Mouse (Mus musculus) liver, embryonic 16.5 days (tissue): ENCODE data around the gene Rpl36al. TPM values are rescaled to one million over a fixed set of nuclear protein-coding genes. Genes with fewer than 3 reads are reported as not detected.

Experiments
- ATAC-seq: fragments of 200-750 bp; cut with Nextera tagmentation; 2 replicates; pipeline ENCODE4 v1.8.0; 2017; ENCODE audit warnings: low read depth, mild to moderate bottlenecking, moderate number of reproducible peaks, moderate library complexity
- H3K27ac ChIP-seq: fragments of 300-500 bp; sonication (generic); 2 replicates; pipeline ENCODE4 v1.5.1; 2014; ENCODE audit warnings: mild to moderate bottlenecking, low read length
- H3K27me3 ChIP-seq: fragments of 300-500 bp; sonication (generic); 2 replicates; pipeline ENCODE4 v1.6.1; 2014; ENCODE audit warnings: low read depth, low read length, mixed read lengths; ENCODE audit not compliant: control insufficient read depth, insufficient read depth
- H3K36me3 ChIP-seq: fragments of 300-500 bp; sonication (generic); 2 replicates; pipeline ENCODE4 v1.6.1; 2014; ENCODE audit warnings: mild to moderate bottlenecking; ENCODE audit not compliant: control insufficient read depth, insufficient read depth
- H3K4me1 ChIP-seq: fragments of 300-500 bp; sonication (generic); 2 replicates; pipeline ENCODE4 v1.6.1; 2014; ENCODE audit warnings: low read depth, low read length, mixed read lengths; ENCODE audit not compliant: control insufficient read depth
- H3K4me2 ChIP-seq: fragments of 300-500 bp; sonication (generic); 2 replicates; pipeline ENCODE4 v1.6.1; 2014; ENCODE audit warnings: low read depth, low read length, mixed read lengths
- H3K4me3 ChIP-seq: fragments of 300-500 bp; sonication (generic); 2 replicates; pipeline ENCODE4 v1.5.1; 2014; ENCODE audit warnings: low read depth, mild to moderate bottlenecking, low read length
- H3K9ac ChIP-seq: fragments of 300-500 bp; sonication (generic); 2 replicates; pipeline ENCODE4 v1.6.1; 2014; ENCODE audit warnings: low read depth, low read length
- H3K9me3 ChIP-seq: fragments of 300-500 bp; sonication (generic); replicated peaks from 2 replicates; pipeline ENCODE4 v1.6.1; 2016; ENCODE audit warnings: low read length; ENCODE audit not compliant: control insufficient read depth
- WGBS: fragments of 180-500 bp; shearing (Covaris S2); extraction: QIAGEN DNeasy Blood & Tissue Kit; methylation state at CpG from one replicate; pipeline ENCODE4 v1.1.7; 2014; ENCODE audit not compliant: insufficient replicate concordance; 5-methylcytosine and 5-hydroxymethylcytosine counted together
- microRNA-seq: library from miRNA; unstranded; fragments of <30 nt; microRNA quantifications from one replicate; pipeline ENCODE4, GENCODE M21; 2016
- polyA plus RNA-seq: library from polyadenylated mRNA; unstranded; fragments of >200 nt; fragmentation: Nextera tagmentation; extraction: Ambion mirVana; gene quantifications from 2 replicates; pipeline ENCODE4 v1.2.1, GENCODE M21; 2015

The Rpl36al gene
- polyA plus RNA-seq, 1 experiment from 2014 or later: 402 TPM

- no peak for ATAC-seq
- Histone ChIP-seq H3K27me3 (no peaks in the 10 kb centered on the region), H3K9me3 (no peaks in the 10 kb centered on the region), H3K4me2 (no peak overlapping the region), H3K9ac (no peak overlapping the region), H3K4me1 (peaks cover 19% of the 10 kb centered on the region), H3K4me3 (no peak overlapping the region), H3K36me3 (peaks cover 12% of the 10 kb centered on the region), H3K27ac (no peak overlapping the region)
- 55% methylated on average over 2 of the region's 2 CpGs for whole genome bisulfite sequencing
These were observed 28.0 kb downstream of the Rpl36al start for GRCm38 (mm10) chr12:69155923-69156322.

- 72% methylated on average over 13 of the region's 13 CpGs for WGBS
- no peak overlapping the region for H3K4me3 ChIP-seq
- no peaks in the 10 kb centered on the region for H3K27me3 ChIP-seq
- no peak overlapping the region for H3K27ac ChIP-seq
- H3K4me2 ChIP-seq: no peak overlapping the region
- no peak overlapping the region for H3K9ac ChIP-seq
- H3K36me3 ChIP-seq: no peaks in the 10 kb centered on the region
- no peaks in the 10 kb centered on the region for H3K4me1 ChIP-seq
- no peak for ATAC-seq
- H3K9me3 ChIP-seq: no peaks in the 10 kb centered on the region
These were observed 33.8 kb downstream of the Rpl36al start for GRCm38 (mm10) chr12:69150049-69150448.

- Histone ChIP-seq H3K4me3 (no peak overlapping the region), H3K9ac (no peak overlapping the region), H3K27me3 (no peaks in the 10 kb centered on the region), H3K27ac (no peak overlapping the region), H3K36me3 (no peaks in the 10 kb centered on the region), H3K4me1 (no peaks in the 10 kb centered on the region), H3K9me3 (no peaks in the 10 kb centered on the region), H3K4me2 (no peak overlapping the region)
- WGBS: 72% methylated on average over 5 of the region's 5 CpGs
- no peak for ATAC-seq
These were observed 36.6 kb downstream of the Rpl36al start for GRCm38 (mm10) chr12:69147166-69147735.

- no peak overlapping the region for H3K4me3 ChIP-seq
- 73% methylated on average over 6 of the region's 6 CpGs for WGBS
- H3K4me1 ChIP-seq: no peaks in the 10 kb centered on the region
- H3K4me2 ChIP-seq: no peak overlapping the region
- H3K36me3 ChIP-seq: no peaks in the 10 kb centered on the region
- ATAC-seq: no peak
- H3K9ac ChIP-seq: no peak overlapping the region
- H3K9me3 ChIP-seq: no peaks in the 10 kb centered on the region
- H3K27me3 ChIP-seq: no peaks in the 10 kb centered on the region
- no peak overlapping the region for H3K27ac ChIP-seq
These were observed 40.4 kb downstream of the Rpl36al start for GRCm38 (mm10) chr12:69143460-69143859.

GRCm38 (mm10) chr12:69139841-69140240 lies 44.0 kb downstream of the Rpl36al start:
- Histone ChIP-seq H3K36me3 (no peaks in the 10 kb centered on the region), H3K27me3 (no peaks in the 10 kb centered on the region), H3K4me2 (no peak overlapping the region), H3K9ac (no peak overlapping the region), H3K4me1 (no peaks in the 10 kb centered on the region), H3K4me3 (no peak overlapping the region), H3K27ac (no peak overlapping the region), H3K9me3 (no peaks in the 10 kb centered on the region)
- ATAC-seq: no peak
- 60% methylated on average over 7 of the region's 7 CpGs for whole genome bisulfite sequencing

GRCm38 (mm10) chr12:69139201-69139600 lies 44.7 kb downstream of the Rpl36al start:
- Histone ChIP-seq H3K27me3 (no peaks in the 10 kb centered on the region), H3K36me3 (no peaks in the 10 kb centered on the region), H3K27ac (no peak overlapping the region), H3K4me2 (no peak overlapping the region), H3K4me1 (no peaks in the 10 kb centered on the region), H3K9me3 (no peaks in the 10 kb centered on the region), H3K4me3 (no peak overlapping the region), H3K9ac (no peak overlapping the region)
- no peak for ATAC-seq
- 64% methylated on average over 3 of the region's 3 CpGs for WGBS

Small RNA genes within 50 kb of the gene (microRNA-seq; reads per million reads assigned to microRNA genes)
- not detected for gene Gm47287
- gene Gm47295: not detected

Other genes starting within 250 kb of the Rpl36al start
- 948 and 1,117 TPM in 2 replicates for gene Rps29, start 24.9 kb downstream of the Rpl36al start, polyA plus RNA-seq
- 14.1 and 18.5 TPM in 2 replicates for gene Lrr1, start 15.3 kb downstream of the Rpl36al start, polyA plus RNA-seq
- gene Mgat2, start 74 bp upstream of the Rpl36al start, polyA plus RNA-seq: 18.0 TPM in 2 replicates
- gene Gm49383, start 13.0 kb upstream of the Rpl36al start, polyA plus RNA-seq: 13.8 and 15.6 TPM in 2 replicates
- gene Dnaaf2, start 14.3 kb upstream of the Rpl36al start, polyA plus RNA-seq: 4.2 and 4.5 TPM in 2 replicates
- 15.3 and 17.0 TPM in 2 replicates for gene Gm49384, start 20.2 kb upstream of the Rpl36al start, polyA plus RNA-seq
- 15.3 and 18.4 TPM in 2 replicates for gene Pole2, start 44.1 kb upstream of the Rpl36al start, polyA plus RNA-seq
- gene Klhdc1, start 57.1 kb upstream of the Rpl36al start, polyA plus RNA-seq: 2.5 TPM in 2 replicates
- 68.6 and 76.9 TPM in 2 replicates for gene Klhdc2, start 112.6 kb upstream of the Rpl36al start, polyA plus RNA-seq
- gene Nemf, start 173.1 kb upstream of the Rpl36al start, polyA plus RNA-seq: 33.7 and 34.2 TPM in 2 replicates
- gene Arf6, start 188.1 kb upstream of the Rpl36al start, polyA plus RNA-seq: 21.8 TPM in 2 replicates
- 0.32 and 1.1 TPM in 2 replicates for gene Gm9887, start 188.4 kb upstream of the Rpl36al start, polyA plus RNA-seq